Mouse (Mus musculus): ENCODE data around the gene Sptbn4.
A peak's percentile ranks its signal among the peaks of the same experiment; 100 is the strongest.

Gene Sptbn4

GRCm38 (mm10) chr7:27473835-27474489 is 26.5 kb upstream of the Sptbn4 start:
- DNase-seq: no peak

DNA sequence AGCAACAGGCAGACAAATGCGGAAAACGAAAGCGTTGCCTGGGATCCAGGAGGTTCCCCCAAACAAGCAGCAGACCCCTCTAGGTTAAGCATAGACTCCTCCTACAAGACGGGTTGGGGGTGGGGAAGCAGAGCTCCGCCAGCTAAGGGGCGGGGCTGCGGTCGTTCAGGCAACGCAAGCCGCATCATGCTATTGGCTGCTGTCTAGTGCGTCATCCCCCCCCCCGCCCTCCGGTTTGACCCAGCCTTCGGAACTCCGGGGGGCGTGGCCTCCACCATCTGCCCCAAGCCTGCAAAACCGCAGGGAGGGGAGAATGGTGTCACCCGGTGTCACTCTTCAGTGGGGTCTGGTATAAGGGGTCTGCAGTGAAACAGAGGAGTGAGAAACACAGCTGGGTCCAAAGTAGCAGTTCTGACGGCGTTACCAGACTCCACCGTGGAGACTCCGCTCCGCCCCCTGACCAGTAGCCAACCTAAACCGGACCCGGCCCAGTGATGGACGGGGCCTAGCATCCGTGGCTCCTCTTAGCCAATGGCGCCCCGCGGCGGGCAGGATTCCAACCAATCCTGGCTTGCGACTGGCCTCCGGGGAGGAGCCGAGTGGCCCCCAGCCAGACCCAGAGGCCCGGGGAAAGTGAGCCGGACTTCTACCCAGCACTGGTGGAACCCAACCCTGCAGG is 25.8 kb upstream of the Sptbn4 start, which contains the start of gene Sertad3:
TSS of gene Sertad3 (plus strand) at position 613 of the 679 bp plus-strand sequence.
- peak; percentile 99 for DNase-seq

- DNase-seq: no peak
Observed at GRCm38 (mm10) chr7:27472596-27472995, 25.1 kb upstream of the Sptbn4 start.

DNA sequence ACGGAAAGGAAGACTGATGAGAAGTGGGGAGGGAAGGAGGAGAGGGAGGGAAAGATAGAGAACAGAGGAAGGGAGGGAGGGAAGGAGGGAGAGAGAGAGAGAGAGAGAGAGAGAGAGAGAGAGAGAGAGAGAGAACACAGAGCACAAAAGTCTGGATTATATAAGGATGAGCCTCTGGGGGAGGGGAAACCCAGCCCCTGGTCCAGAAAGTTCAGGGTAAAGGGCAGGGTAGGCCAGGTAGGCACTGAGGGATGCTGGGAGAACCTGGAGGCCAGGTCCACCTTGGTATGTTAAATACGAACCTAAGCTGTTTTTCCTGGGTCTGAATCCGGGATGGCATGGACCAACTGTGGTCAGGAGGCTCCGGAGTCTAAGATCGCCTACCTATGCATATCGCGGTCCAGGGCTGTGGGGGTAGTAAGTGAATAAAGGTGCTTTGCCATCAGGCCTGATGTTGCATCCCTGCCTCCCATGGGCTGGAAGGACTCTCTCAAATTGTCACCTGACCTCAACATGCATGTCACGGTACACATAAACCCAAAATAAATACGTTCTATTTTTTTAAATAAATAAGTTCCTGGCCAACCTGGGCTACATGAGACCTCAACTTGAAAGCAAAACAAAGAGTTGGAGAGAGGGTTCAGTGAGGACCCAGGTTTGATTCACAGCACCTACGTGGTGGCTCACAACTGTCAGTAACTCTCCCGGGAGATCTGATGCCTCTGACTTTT is 24.1 kb upstream of the Sptbn4 start:
- DNase-seq: no peak

- no peak for DNase-seq
Observed at GRCm38 (mm10) chr7:27467648-27468047, 20.2 kb upstream of the Sptbn4 start.

GRCm38 (mm10) chr7:27460477-27460876 is 13.0 kb upstream of the Sptbn4 start:
- DNase-seq: no peak

- DNase-seq: no peak
Observed at GRCm38 (mm10) chr7:27459640-27460039, 12.2 kb upstream of the Sptbn4 start.

- no peak for DNase-seq
Observed at GRCm38 (mm10) chr7:27458614-27459013, 11.1 kb upstream of the Sptbn4 start.

GRCm38 (mm10) chr7:27455273-27455672 is 7.8 kb upstream of the Sptbn4 start:
- no peak for DNase-seq

GRCm38 (mm10) chr7:27454461-27455121 is 7.1 kb upstream of the Sptbn4 start:
- DNase-seq: no peak

GRCm38 (mm10) chr7:27452206-27452770 is 4.8 kb upstream of the Sptbn4 start:
- no peak for DNase-seq

DNA sequence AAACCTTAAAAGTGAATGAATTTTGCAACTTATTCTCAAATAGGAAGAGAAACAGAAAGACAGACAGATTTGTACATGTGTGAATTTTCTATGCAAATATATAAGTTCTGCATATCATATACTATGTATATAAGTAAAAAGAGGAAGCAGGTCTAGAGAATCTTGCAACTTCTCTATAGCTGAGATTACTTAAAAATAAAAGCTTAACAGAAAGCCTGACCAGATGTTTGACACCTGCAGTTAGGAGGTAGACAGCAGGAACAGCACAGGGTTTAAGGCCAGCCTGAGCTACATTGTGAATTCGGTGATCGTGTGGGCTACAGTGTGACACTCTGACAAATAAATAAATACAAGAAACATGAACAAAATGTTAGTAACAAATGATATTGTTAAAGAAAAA is 3.9 kb upstream of the Sptbn4 start:
- no peak for DNase-seq

DNA sequence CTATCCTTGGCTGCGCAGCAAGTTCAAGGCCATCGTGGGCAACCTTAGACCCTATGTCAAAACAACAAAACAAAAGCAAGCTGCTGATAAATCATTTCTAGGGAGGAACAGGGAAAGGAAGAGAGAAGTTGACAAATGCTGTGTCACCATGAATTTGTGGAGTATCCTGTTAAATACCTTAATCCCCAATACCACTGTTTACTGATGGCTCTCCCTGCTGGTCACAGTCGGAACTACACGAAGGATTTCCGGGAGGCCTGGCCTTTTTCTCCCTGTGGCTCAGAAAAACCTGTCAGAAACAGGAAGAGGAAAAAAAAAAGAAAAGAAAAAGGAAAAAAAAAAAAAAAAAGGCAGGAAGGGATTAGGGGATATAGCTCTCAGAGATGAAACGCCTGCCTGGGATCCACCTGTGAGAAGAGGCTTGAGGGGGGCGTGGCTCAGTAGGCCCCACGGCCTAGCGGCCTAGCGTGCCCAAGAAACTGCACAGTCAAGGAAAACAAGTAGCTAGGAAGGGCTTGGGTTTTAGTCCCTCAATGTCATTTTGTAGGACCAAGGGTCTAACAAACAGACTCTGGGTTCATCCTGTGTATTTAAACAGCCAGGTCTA is 1.9 kb upstream of the Sptbn4 start:
- peak; percentile 72 to 80 for DNase-seq

DNA sequence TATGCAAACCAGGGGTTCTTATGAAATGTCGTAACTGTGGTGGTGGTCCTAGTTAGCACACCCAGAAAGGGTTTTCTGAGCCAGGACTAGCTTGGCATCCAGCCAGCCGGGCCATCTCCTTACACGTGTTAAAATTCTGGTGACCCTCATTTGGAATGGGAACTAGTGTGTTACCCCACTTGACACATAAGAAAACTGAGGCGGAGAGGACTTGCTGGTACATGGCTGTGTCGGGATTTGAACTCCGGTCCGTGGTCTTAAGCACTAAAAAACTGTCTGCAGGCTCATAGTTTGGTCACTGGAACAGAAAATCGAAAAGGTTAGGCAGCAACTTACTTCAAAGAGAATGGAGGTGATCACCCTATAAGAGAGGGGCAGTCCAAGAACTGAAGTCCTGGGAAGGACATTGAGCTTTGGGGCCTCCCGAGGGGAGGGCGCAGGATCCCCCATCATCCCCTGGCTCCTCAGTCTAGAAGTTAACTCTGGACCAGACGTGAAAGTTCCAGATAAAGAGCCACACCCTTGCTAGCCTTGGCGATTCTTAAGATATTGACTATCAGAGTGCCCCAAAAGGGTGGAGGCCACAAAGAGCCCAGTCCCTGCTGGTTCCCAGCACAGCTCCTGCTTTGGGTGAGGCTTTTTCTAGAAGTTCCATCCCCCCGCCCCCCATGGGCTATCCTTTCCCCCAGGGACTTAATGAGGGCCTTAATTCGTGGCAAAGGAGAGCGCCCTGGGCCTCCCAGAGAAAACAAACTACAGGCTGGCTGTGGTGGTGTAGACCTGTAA is 1.1 kb upstream of the Sptbn4 start:
- DNase-seq: peak; percentile 18 to 30

GRCm38 (mm10) chr7:27446521-27447418 is 716 bp downstream of the Sptbn4 start:
- DNase-seq: peak in 1 of 2 experiments; percentile 39

DNA sequence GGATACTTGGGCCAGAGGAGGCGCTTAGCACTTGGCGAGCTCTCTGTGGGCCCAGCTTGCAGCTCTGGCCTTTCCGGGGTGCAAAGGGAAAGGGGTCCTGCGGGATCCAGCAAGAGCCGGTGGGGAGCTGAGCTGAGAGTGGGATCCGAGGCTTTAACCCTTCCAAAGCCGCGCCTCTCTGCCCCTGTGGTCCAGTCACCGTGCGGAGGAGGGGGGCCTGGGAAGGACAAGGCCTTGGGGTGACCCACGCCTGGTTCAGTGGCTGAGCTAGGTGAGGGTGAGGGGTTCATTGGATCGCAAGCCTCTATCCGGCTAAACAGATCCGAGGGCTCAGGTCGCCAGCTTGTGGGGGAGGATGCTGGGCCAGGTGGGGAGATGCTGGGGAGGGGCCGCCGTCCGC is 1.4 kb downstream of the Sptbn4 start:
- DNase-seq: no peak

DNA sequence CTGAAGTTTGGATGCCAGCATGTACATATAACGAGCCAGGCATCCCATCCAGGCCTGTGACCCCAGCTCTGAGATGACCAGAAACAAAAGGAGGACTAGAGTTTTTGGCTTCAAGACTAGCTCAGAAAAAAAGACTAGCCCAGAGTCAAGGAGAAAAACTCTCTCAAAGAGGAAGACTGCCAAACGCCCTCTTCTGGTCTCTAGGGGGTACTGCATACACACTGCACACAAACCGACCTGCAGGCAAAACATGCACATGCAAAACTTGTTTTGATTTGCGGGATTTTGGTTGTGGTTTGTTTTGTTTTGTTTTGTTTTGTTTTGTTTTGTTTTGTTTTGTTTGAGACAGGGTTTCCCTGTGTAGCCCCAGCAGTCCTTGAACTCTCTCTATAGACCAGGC is 7.5 kb downstream of the Sptbn4 start:
- DNase-seq: no peak

- peak in 1 of 2 experiments; percentile 17 for DNase-seq
Observed at GRCm38 (mm10) chr7:27437544-27437943, 9.9 kb downstream of the Sptbn4 start.

GRCm38 (mm10) chr7:27433794-27434193 is 13.7 kb downstream of the Sptbn4 start:
- DNase-seq: no peak

GRCm38 (mm10) chr7:27433349-27433748 is 14.1 kb downstream of the Sptbn4 start:
- no peak for DNase-seq

DNA sequence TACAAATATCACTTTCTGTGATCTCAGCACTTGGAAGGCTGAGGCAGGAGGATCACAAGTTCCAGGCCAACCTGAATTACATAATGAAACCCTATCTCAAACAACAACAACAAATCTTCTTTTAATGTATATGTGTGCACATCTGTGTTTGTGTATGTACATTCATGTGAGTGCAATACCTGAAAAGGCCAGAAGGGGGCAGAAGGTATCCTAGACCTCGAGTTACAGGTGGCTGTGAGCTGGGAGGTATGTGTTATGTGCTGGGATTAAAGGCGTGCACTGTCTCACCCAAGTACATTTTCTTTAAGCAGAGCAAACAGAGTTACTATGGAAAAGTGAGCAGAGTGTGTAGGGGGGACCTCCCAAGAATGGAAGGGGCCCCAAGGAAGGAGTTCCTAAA is 18.4 kb downstream of the Sptbn4 start:
- DNase-seq: no peak
